Mouse (Mus musculus): ENCODE data around the gene Paf1. TPM values are rescaled to one million over a fixed set of nuclear protein-coding genes. Genes with fewer than 3 reads are reported as not detected.

Gene Paf1
- polyA plus RNA-seq (2012; rRNA removed) (97.8 and 102 TPM in 2 replicates), polyA plus RNA-seq (2014; fragmentation: Nextera tagmentation; extraction: Ambion mirVana) (54.2 and 63.1 TPM in 2 replicates)

DNA sequence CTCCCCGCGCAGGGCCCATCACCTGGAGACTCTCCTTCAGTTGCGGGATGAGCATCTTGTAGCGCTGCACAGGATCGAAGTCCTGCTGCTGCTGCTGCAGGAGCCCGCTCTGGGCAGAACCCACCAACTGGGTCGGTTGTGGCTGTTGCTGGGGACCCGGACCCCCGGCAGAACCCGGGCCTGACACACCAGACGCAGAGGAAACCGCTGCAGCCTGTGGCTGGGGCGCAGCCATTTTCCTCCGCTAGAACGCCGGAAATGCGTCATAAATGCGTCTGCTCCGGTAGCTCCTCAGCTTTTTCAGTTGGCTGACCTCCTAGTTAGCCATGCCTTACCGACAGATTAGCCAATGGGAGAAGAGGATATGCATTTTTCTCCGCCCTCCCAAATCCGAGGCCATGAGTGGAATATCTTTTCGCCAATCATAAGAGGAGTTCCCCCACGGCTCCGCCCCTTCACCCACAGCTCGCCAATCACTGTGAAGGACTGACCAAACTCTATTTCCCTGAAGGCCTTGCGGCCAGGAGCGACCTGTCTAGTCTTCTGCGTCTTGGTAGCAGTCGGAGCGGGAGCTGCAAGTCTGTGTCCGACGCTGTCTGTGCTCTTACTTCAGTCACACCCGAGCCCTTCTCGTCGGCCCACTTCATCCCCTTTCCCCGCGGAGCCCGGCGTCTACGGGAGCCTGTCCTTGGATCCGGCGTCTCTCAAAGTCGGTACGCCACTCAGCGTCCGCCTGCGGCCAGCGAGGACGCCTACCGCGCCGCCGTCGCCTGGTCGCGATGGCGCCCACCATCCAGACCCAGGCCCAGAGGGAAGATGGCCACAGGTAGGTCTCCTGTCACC is at the start of gene Paf1, which contains the start of gene Med29:
Paf1 (plus strand) TSS at position 523 of the 843 bp plus-strand sequence.
Med29 (minus strand) TSS at position 280 of the 843 bp plus-strand sequence.
- WGBS = under 1% methylated on average over 58 of the region's 58 CpGs
- peaks cover 8% of the 10 kb centered on the region for H3K4me1 ChIP-seq (ENCODE audit: control insufficient read depth, insufficient read depth, low read length)
- H3K27ac ChIP-seq (replicated peaks; ENCODE audit: low read depth, low read length) = peak within 1 kb of the TSS; percentile 44
- no peaks in the 10 kb centered on the region for H3K27me3 ChIP-seq (ENCODE audit: control insufficient read depth, insufficient read depth, low read length)
- no peaks in the 10 kb centered on the region for H3K9me3 ChIP-seq (ENCODE audit: control insufficient read depth, low read length)
- ATAC-seq (ENCODE audit: low FRiP score, low read depth) (peak; percentile 98), DNase-seq (ENCODE audit: low spot score) (peak; percentile 99)
- H3K4me3 ChIP-seq (replicated peaks; ENCODE audit: low read length) = peak within 1 kb of the TSS; percentile 91
- peak within 1 kb of the TSS; percentile 91 for H3K4me2 ChIP-seq (replicated peaks; ENCODE audit: low read depth, low read length, severe bottlenecking)
- H3K36me3 ChIP-seq (ENCODE audit: control insufficient read depth, insufficient read depth, low read length) = peaks cover 61% of the 10 kb centered on the region
- TF ChIP-seq POLR2A (IDR thresholded peaks at IDR 0.05; ENCODE audit: borderline replicate concordance, extremely low read depth, insufficient read depth, insufficient read length) = peak; percentile 66; the same call in 1 of the 2 replicates
- peak within 1 kb of the TSS; percentile 80 for H3K9ac ChIP-seq (ENCODE audit: low read depth, low read length, severe bottlenecking)

DNA sequence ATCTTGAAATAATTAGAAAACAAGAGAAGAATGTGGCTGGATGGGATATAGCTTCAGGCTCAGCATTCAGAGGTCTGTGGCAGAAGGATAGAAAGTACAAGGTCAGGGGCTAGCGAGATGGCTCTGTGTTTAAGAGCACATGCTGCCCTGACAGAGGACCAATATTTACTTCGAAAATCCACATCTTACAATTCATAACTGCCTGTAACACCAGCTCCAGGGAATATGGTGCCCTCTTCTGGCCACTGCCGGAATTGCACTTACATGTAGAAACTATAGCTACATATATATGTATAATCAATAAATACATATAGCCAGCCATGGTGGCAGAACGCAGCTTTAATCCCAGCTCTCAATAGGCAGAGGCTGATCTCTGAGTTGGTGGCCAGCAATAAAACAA is 48.1 kb upstream of the Paf1 start:
- no peaks in the 10 kb centered on the region for H3K27me3 ChIP-seq (ENCODE audit: control insufficient read depth, insufficient read depth, low read length)
- WGBS = 6% methylated on average over 4 of the region's 4 CpGs
- no peak for TF ChIP-seq POLR2A (IDR thresholded peaks at IDR 0.05; ENCODE audit: borderline replicate concordance, extremely low read depth, insufficient read depth, insufficient read length)
- H3K36me3 ChIP-seq (ENCODE audit: control insufficient read depth, insufficient read depth, low read length) = no peaks in the 10 kb centered on the region
- DNase-seq (ENCODE audit: low spot score) (peak; percentile 77), ATAC-seq (ENCODE audit: low FRiP score, low read depth) (0 out of 2 replicates have a peak, but pooled peaks have one; percentile 51)
- no peaks in the 10 kb centered on the region for H3K9me3 ChIP-seq (ENCODE audit: control insufficient read depth, low read length)
- no peak overlapping the region for H3K27ac ChIP-seq (replicated peaks; ENCODE audit: low read depth, low read length)
- H3K4me3 ChIP-seq (replicated peaks; ENCODE audit: low read length) = no peak overlapping the region
- no peak overlapping the region for H3K9ac ChIP-seq (ENCODE audit: low read depth, low read length, severe bottlenecking)
- no peak overlapping the region for H3K4me2 ChIP-seq (replicated peaks; ENCODE audit: low read depth, low read length, severe bottlenecking)
- H3K4me1 ChIP-seq (ENCODE audit: control insufficient read depth, insufficient read depth, low read length) = peaks cover 8% of the 10 kb centered on the region

DNA sequence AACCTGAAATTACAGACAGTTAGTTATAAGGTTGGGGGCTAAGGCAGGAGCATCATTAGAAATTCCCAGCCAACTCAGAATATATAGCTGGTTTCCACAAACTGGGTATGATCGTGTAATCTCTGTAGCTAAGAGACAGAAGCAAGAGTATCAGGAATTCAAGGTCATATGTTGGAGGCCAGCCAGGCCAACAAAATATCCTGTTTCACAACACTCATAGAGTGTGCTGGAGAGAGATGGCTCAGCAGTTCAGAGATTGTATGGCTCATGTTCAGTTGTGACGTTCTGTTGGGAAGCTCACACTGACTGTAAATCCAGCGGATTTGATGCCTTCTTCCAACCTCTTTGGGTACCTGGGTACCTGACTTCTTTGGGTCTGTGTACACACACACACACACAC is 45.0 kb upstream of the Paf1 start:
- no peak overlapping the region for H3K27ac ChIP-seq (replicated peaks; ENCODE audit: low read depth, low read length)
- no peaks in the 10 kb centered on the region for H3K9me3 ChIP-seq (ENCODE audit: control insufficient read depth, low read length)
- H3K4me3 ChIP-seq (replicated peaks; ENCODE audit: low read length) = no peak overlapping the region
- no peak overlapping the region for H3K4me2 ChIP-seq (replicated peaks; ENCODE audit: low read depth, low read length, severe bottlenecking)
- no peaks in the 10 kb centered on the region for H3K27me3 ChIP-seq (ENCODE audit: control insufficient read depth, insufficient read depth, low read length)
- DNase-seq (ENCODE audit: low spot score) (no peak), ATAC-seq (ENCODE audit: low FRiP score, low read depth) (no peak)
- H3K4me1 ChIP-seq (ENCODE audit: control insufficient read depth, insufficient read depth, low read length) = peaks cover 10% of the 10 kb centered on the region
- no peak overlapping the region for H3K9ac ChIP-seq (ENCODE audit: low read depth, low read length, severe bottlenecking)
- TF ChIP-seq POLR2A (IDR thresholded peaks at IDR 0.05; ENCODE audit: borderline replicate concordance, extremely low read depth, insufficient read depth, insufficient read length) = no peak
- WGBS = 67% methylated on average over 3 of the region's 3 CpGs
- H3K36me3 ChIP-seq (ENCODE audit: control insufficient read depth, insufficient read depth, low read length) = peaks cover 11% of the 10 kb centered on the region

DNA sequence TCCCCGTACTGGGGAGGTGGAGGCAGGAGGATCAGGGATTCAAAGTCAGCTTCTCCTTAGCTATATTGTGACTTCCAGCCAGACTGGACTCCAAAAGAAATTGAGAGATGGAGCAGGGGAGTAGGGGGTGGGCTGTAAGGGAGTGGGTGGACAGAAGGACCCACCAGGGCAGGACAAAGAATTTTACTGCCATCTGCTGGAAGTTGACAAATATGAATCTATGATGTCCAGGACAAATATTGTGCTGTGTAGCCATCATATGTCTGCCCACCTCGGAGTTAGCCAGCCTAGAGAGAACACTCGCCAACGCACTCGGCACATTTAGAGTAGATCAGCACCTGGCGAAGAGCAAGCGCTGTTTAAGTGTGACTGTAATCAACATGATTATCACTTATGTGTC is 44.1 kb upstream of the Paf1 start:
- ATAC-seq (ENCODE audit: low FRiP score, low read depth) (no peak), DNase-seq (ENCODE audit: low spot score) (no peak)
- Histone ChIP-seq H3K4me3 (replicated peaks; ENCODE audit: low read length) (no peak overlapping the region), H3K9ac (ENCODE audit: low read depth, low read length, severe bottlenecking) (no peak overlapping the region), H3K27me3 (ENCODE audit: control insufficient read depth, insufficient read depth, low read length) (no peaks in the 10 kb centered on the region), H3K9me3 (ENCODE audit: control insufficient read depth, low read length) (no peaks in the 10 kb centered on the region), H3K4me1 (ENCODE audit: control insufficient read depth, insufficient read depth, low read length) (peaks cover 10% of the 10 kb centered on the region), H3K4me2 (replicated peaks; ENCODE audit: low read depth, low read length, severe bottlenecking) (no peak overlapping the region), H3K27ac (replicated peaks; ENCODE audit: low read depth, low read length) (no peak overlapping the region), H3K36me3 (ENCODE audit: control insufficient read depth, insufficient read depth, low read length) (peaks cover 19% of the 10 kb centered on the region)
- no peak for TF ChIP-seq POLR2A (IDR thresholded peaks at IDR 0.05; ENCODE audit: borderline replicate concordance, extremely low read depth, insufficient read depth, insufficient read length)
- WGBS = 81% methylated on average over 7 of the region's 7 CpGs

DNA sequence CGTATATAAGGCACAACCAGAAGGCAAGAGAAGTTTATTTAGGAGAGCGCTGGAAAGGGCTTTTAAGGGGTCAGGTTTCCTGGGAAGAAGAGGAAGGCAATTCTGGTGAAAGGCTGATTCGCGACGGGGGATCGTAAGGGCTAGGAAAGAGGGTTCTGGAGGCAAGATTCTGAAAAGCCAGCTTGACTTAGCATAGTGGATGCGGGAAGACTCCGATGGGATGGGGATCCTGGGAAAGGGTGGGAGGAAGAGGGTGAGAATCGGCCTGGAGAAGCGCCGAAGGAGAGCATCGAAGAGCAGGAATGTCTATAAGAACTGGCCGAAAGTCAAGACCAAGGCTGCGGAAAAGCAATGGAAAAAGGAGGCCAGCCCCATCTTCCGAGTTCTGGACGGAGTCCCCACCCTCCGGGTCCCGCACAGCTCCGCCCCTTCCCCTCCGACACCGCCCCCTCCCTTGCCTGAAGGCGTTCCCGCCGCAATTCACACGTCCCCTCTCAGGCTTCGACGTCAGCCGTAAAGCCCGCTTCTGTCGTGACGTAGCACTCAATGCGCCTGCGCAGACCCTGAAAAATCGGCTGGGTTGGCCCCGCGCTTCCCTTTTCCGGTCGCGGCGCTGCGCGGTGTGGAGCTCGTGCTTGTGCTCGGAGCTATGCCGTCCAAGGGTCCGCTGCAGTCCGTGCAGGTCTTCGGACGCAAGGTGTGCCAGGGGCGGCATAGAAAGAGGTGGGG is 42.4 kb upstream of the Paf1 start, which contains the start of gene Rps16:
Rps16 (plus strand) TSS at position 498 of the 729 bp plus-strand sequence.
- TF ChIP-seq POLR2A (IDR thresholded peaks at IDR 0.05; ENCODE audit: borderline replicate concordance, extremely low read depth, insufficient read depth, insufficient read length) = peak; percentile 80; the same call in 1 of the 2 replicates
- under 1% methylated on average over 40 of the region's 50 CpGs for WGBS
- ATAC-seq (ENCODE audit: low FRiP score, low read depth) (peak; percentile 95), DNase-seq (ENCODE audit: low spot score) (peak; percentile 98)
- Histone ChIP-seq H3K4me1 (ENCODE audit: control insufficient read depth, insufficient read depth, low read length) (peaks cover 10% of the 10 kb centered on the region), H3K9ac (ENCODE audit: low read depth, low read length, severe bottlenecking) (peak within 1 kb of the TSS; percentile 98), H3K4me3 (replicated peaks; ENCODE audit: low read length) (peak within 1 kb of the TSS; percentile 87), H3K27me3 (ENCODE audit: control insufficient read depth, insufficient read depth, low read length) (no peaks in the 10 kb centered on the region), H3K4me2 (replicated peaks; ENCODE audit: low read depth, low read length, severe bottlenecking) (peak within 1 kb of the TSS; percentile 78), H3K36me3 (ENCODE audit: control insufficient read depth, insufficient read depth, low read length) (peaks cover 35% of the 10 kb centered on the region), H3K9me3 (ENCODE audit: control insufficient read depth, low read length) (no peaks in the 10 kb centered on the region), H3K27ac (replicated peaks; ENCODE audit: low read depth, low read length) (peak within 1 kb of the TSS; percentile 97)

Data from limb, embryonic 14.5 days (tissue).